Mouse (Mus musculus) frontal cortex, postnatal 10 days (tissue): ENCODE data around the gene Cdk13.

Source experiments
- DNase-seq, 2 experiments: peaks; one replicate each; pipeline ENCODE4 v3.0.0; 2022; ENCODE audit warnings: low spot score in 2 of 2, mixed read lengths in 1 of 2

The Cdk13 gene

DNA sequence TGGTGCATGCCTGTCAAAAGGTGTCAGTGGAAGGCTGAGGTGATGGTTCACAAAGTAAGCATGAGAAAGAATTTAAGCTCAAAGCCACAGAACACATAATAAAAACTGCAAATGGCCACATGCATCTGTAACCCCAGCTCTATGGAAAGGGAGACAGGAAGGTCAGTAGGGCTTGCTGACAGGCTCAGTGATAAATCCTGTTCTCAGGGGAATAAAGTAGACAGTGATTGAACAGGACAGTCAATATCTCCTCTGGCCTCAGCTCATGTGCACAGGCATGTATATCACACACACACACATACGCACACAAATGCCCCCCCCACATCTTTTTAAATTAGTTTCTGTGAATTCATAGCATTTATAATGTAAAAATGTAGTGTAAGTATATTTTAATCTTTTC lies 42.5 kb downstream of the Cdk13 start:
- no peak for DNase-seq

DNA sequence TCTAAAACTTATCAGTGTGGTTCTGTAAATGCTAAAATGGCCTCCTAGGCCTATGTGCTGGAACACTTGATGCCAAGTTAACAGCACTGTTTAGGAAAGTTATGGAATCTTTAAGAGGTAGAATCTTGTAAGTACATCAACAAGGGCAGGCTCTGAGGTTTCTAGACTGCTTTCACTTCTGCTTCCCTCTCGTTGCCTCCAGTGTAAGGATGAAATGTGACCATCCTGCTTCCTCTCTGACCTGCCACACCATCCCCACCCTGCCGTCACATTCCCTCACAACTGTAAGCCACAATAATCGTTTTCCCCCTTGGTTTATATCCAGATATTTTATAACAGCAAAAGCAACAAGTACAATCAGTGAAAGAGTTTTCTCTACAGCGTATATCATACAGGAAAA lies 49.9 kb downstream of the Cdk13 start:
- no peak for DNase-seq

DNA sequence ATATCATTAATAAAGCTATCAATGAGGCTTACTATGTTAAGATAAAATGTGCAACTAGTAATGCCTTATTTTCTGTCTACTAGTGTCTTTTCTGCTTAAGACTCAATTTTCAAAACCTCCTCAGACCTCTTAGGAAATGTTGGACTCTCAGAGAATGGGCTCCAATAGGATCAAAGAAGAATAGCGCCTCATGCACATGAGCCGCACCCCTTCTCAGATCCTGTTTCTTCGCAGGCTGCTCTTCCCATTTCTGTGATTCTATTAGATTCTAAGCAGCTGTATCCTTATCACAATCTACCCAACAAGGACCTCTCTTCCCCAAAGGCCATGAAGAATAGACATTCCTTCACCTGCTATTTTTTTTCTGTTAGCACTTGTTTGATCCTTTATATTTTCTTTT lies 76.1 kb downstream of the Cdk13 start:
- DNase-seq, result no peak

DNA sequence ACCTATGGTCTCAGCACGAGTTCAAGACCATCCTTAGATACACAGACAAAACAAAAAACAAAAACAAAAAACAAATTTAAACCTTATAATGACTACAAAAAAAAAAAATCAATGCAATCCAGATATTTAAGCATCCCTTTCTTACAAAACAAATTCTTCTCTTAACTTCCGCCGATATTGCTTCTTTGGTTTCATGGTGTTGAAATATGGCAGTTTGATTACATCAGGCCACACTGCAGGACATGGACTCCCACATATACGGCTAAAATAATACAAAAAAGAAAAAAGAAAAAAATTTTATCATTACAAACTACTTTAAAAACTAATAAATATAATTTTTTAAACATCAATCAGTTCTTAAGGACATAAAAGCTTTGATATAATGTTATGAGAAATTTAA lies 77.0 kb downstream of the Cdk13 start:
- no peak for DNase-seq

DNA sequence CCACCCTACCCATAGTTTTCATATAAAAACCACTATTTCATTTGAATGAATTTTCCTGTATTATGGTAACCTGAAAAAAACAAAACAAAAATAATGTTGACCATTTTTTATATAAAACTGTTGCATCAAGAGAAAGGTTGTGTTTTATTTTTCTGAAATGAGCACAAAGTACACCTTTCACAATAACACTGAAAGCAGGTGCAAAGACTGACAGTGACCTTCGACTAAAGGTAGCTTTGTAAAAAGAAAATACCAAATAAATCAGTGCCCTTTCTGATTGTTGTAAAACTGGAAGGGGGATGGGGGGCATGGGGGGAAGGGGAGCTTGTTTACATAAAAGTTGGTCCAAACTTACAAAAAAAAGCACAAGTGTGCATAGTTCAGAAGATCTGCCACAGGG lies 87.5 kb downstream of the Cdk13 start:
- no peak for DNase-seq

DNA sequence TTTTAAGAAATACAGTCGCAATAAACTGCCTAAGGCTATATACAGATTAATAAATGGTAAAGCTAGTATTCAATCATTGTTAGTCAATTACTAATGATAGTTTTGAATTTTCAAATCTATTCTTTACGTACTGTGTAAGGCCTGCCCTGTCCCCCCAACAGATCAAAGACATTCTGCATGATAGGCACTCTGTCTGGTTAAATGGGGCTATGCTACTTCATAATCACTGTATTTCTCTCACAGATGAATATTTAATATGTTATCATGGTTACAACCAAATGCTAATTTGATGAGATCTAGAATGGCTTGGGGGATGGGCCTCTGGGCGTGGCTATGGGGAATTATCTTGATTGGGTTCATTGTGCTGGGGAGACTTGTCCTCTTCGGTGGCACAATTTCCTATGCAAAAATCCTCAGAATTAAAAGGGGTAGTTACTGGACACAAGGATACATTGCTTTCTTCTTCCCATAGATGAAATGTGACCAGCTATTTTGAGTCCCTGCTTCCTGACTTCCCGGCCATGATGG lies 96.0 kb downstream of the Cdk13 start:
- no peak for DNase-seq

DNA sequence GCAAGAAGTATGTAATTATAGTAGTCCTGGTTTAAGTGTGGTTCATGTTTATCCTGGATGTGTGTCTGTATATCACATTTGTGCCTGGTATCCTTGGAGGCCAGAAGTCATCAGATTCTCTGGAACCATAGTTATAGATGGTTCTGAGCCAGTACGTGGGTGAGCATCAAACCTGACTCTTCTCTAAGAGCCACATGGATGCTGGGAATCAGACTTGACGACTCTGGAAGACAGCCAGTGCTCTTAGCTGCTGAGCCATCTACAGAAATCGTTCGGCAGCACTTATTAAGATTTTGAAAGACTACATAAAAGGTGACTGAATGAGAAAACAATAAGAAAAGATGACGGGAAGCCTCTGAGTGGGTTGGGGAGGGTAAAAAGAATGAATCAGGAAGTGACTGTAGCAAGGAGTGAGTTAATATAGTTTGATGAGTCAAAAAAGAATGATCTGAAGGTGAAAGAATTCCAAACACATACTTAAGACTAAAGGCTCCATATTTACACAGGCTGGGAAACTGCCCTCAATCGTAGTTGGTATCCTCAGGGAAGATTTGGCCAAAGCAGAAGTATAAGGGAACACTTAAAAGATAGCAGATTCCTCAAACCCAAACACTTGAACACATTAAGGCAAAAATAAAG lies 99.6 kb downstream of the Cdk13 start:
- no peak for DNase-seq

DNA sequence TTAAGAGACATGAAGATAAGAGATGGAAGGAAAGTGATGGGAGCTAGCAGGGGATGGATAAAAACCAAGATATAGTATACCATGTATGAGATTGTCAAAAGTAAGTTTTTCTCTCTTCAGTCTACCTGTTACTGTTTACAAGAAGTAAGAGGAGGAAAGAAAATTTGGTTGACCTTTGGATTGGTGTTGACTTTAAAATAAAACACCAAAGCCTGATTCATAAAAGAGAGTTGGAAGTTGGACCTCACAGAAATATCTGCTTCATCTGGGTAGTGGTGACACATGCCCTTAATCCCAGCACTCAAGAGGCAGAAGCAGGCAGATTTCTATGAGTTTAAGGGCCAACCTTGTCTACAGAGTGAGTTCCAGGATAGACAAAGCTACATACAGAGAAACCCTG lies 102.6 kb downstream of the Cdk13 start:
- DNase-seq, result no peak

DNA sequence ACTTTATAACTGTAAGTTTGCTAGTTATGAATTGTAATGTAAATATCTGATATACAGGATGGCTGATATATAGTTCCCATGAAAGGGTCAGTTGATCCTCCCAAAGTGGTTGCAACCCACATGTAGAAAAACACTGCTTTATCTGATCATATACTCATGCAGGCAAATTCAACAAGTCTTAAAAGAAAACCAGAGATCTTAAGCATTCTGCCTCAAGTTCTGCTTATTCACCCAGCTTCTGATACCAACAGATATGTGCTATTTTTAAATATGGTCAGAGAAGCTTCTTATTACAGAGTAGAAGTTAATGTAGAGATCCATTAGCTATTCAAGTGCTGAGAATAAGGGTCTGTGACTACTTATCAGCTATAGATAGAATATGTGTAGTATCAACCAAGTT lies 103.6 kb downstream of the Cdk13 start:
- DNase-seq, result no peak

DNA sequence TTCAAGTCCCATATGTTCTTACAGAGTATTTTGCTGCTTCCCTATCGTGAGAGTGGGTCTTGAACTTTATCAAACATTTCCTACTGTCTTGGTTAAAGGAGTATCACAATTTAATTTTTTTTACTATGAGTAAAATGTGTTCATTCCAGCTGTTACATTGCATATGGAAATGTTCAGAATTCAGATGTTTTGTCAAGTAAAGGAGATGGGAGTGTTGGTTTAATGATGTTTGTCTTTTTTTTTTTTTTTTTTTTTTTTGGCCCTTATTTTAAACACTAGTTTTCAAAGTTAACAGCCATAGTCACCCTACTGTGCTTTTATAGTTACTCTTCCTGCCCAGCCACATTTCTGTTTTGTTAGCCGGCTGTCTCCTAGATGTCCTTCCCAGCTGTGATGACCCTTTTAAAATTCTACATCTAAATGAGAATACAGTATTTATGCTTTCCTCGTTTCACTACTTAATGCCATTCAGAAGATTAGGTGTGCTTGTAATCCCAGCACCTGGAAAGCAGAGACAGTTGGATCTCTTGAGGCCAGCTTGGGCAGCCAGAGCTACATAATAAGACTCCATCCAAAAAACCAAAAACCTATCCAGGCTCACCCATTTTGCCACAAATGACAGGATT lies 104.7 kb downstream of the Cdk13 start:
- DNase-seq, result no peak

DNA sequence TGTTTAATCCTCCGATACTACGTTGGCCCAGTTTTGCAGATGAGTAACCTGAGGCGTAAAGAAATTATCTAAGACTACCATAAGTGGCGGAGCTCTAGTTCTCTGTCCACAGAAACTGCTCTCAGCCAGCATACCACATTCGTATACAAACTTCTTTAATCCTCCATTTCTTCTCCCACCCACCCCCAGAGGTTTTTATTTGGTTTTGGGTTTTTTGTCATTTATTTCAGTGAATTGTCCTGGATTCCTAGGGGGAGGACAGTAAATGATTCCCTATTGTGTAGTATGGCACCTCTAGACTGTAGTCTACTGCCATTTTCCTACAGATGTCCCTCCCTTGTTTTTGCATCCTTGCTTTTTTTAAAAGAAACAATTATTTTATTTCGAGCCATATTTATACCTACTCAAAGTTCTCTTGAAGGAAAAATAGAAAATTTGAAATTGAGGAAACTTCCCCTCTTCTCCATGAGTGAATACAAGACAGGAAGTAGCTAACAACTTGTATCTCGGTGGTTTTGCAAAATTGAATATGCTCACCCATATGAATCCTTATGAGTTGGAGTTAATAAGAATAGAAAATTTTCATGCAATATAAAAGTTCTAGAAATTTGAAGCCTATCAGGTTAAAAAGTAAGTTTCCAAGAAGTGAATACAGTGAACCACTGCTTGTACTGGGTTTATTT lies 108.9 kb downstream of the Cdk13 start:
- no peak for DNase-seq

DNA sequence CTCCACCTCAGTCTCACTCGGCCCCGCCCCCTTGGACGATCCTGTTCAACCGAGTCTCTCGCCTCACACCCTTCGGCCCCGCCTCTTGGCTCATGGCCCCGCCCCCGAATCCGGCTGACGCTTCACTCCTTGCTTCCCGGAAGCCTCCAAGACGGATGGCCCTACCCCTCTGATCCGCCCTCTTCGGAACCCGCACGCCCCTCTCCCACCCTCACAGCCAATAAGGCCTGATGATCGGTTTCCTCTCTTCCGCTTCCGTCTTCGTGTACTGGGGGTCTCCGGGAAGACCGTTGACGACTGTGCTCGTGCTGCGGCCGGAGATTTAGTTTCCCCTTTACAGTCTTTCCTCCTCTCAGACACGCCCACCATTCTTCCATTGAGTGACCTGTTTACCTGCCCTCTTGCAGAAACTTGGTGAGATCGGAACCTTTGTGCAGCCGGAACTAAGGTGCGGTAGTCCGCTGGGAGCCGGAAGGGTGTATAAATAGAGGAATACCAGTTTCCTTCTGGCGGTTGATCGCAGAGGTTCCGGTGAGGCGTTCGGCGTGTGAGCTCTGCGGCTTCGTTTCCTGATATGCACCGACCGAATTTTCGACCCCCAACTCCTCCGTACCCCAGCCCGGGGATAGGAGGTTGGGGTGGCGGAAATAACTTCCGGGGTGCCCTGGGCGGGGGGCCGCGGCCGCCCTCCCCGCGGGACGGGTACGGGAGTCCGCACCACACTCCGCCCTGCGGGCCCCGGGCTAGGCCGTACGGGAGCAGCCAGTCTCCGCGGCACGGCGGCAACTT lies 109.8 kb downstream of the Cdk13 start, which contains the start of the genes Mplkip and Sugct:
Gene Mplkip, plus strand, starts transcription at position 282 of the 789 bp plus-strand sequence.
Gene Sugct, minus strand, starts transcription at position 643 of the 789 bp plus-strand sequence.
- peak; percentile 100 for DNase-seq

DNA sequence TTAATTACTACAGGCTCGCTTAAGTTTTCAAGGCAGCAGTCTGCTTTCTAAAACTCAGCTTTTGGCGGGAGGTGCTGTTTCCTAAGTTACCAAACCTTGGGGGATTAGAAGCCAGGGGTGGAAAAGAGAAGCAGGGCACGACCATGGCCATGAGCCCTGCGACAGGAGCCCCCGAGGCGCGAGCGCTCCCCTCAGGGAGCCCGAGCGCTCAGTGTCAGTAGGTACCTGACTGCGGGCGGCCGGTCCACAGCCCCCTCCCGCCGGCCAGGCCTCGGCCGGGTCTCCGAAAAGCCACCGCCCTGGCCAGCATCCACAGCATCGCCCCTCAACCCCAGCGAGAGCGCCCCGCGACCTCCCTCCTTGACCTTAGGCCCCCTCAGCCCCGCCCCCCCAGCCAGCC lies 110.5 kb downstream of the Cdk13 start:
- DNase-seq, result peak in 1 of 2 experiments; percentile 62

DNA sequence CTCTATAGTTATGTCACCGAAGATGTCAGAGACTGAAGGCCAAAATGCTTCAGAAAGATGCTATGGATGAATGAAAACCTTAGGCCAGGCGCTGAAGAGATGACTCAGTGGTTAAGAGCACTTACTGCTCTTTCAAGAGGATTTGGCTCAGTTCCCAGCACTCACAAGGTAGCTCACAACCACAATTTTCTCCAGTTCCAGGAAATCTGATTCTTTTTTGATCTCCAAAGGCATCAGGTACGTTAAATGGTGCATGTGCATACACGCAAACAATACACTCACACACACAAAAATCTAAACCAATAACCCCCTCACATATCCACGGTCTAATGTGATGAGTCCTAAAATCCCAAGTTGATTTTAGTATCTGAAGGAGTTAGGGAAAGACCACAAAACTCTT lies 111.1 kb downstream of the Cdk13 start:
- DNase-seq, result no peak

DNA sequence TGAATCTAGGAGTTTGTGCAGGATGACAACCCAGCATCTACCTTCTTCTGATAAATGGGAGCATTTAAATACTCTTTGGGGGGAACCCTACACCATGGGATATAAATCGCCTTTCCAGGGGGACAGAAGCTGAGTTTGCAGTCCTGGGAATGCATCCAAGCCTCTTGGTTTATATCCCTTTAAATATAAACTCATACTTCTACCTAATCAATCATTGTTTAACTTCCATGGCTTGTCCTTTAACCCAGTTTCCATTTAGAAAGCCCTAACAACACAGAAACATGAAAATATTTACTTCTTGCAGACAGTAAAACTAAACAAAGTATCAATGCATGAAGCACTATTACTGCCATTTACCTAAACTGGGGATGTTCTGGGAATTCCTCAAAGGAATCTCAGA lies 113.5 kb downstream of the Cdk13 start:
- DNase-seq, result no peak

DNA sequence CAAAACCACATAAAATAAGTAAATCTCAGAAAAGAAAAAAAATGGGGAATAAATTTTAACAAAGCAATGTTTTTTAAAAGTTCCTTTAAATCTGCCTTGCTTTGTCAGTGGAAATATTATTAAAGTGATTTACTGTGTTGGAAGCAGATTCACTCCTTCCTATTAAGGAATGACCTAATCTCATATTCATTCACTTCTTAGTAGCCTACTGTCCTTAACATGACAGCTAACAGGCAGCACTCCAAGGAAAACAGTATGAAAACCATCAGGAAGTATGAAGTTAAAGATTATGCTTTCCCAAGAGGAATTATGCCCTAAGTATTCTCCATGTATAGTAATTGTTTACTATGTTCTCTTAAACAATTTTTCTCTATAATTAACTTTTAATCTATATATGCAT lies 114.2 kb downstream of the Cdk13 start:
- DNase-seq, result no peak

DNA sequence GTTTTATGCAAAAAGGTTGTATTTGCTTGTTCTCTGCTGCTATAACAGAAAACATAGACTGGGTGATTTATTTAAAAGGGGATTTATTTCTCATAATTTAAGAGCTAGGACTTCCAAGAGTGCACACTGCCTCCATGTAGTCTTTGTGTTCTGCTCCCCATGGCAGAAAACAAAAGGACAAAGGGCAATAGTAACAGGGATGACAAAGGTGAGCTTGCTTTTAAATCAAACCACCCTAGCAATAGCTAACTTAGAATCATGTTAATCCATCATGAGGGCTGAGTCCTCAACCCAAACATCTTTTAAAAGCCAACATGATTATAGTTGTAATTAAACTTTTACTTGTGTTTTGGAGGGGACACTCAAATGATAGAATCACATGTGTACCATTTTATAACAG lies 115.4 kb downstream of the Cdk13 start:
- no peak for DNase-seq

DNA sequence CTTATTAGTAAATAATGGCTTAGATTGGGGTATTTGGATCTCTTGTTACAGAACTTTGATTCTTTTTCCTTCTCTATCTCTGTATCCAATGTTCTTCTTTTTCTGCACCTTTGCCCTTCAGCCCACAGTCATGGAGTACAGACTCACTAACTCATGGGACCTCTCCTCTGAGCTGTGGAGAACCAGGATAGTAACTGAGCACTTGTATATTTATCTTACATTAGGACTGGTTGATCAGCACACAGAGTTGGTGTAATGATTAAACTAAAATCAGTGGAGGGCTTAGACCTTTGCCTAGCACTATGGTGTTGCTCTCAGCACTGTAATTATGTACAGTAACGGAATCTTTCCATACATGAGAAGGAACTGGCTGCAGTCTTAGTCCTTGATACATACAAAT lies 133.8 kb downstream of the Cdk13 start:
- no peak for DNase-seq

DNA sequence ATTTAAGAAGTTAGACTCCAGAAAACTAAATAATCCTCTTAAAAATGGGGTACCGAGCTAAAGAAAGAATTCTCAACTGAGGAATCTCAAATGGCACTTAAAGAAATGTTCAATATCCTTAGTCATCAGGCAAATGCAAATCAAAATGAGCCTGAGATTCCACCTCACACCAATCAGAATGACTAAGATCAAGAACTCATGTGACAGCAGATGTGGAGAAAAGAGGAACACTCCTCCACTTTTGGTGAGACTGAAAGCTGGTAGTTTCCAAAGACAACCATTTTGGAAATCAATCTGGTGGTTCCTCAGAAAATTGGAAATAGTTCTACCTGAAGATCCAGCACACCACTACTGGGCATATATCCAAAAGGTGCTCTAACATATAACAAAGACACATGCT lies 137.5 kb downstream of the Cdk13 start:
- DNase-seq, result no peak
